Mouse (Mus musculus): Measurements from ENCODE around the gene Nyap1. TPM values are rescaled to one million over a fixed set of nuclear protein-coding genes. Genes with fewer than 3 reads are reported as not detected.
A peak's percentile ranks its signal among the peaks of the same experiment; 100 is the strongest.
"Not testable (repeated sequence)": the region's sequence is repeated elsewhere in the genome, so short reads cannot be mapped to it uniquely, and the experiment has no call there.

Nyap1 gene
- total RNA-seq, 2 experiments from 2014 or later: 100 to 105 TPM

- DNase-seq (ENCODE audit: low spot score in 2 of 2): no peak
Observed at GRCm38 (mm10) chr5:137770709-137771108, 29.3 kb upstream of the Nyap1 start.

- no peak for DNase-seq (ENCODE audit: low spot score in 2 of 2)
Observed at GRCm38 (mm10) chr5:137768475-137768874, 27.1 kb upstream of the Nyap1 start.

GRCm38 (mm10) chr5:137766270-137766669, 24.9 kb upstream of the Nyap1 start:
- DNase-seq (ENCODE audit: low spot score in 2 of 2): no peak

- no peak for DNase-seq (ENCODE audit: low spot score in 2 of 2)
Observed at GRCm38 (mm10) chr5:137764609-137765340, 23.4 kb upstream of the Nyap1 start.

- DNase-seq (ENCODE audit: low spot score in 2 of 2): peak; percentile 90 to 92
Observed at GRCm38 (mm10) chr5:137759971-137760412, 18.6 kb upstream of the Nyap1 start.

- no peak for DNase-seq (ENCODE audit: low spot score in 2 of 2)
Observed at GRCm38 (mm10) chr5:137758921-137759534, 17.6 kb upstream of the Nyap1 start.

- DNase-seq (ENCODE audit: low spot score in 2 of 2): peak; percentile 82 to 90
Observed at GRCm38 (mm10) chr5:137757887-137758286, 16.5 kb upstream of the Nyap1 start.

- DNase-seq (ENCODE audit: low spot score in 2 of 2): peak; percentile 92 to 94
Observed at GRCm38 (mm10) chr5:137756882-137757661, 15.7 kb upstream of the Nyap1 start.

- no peak for DNase-seq (ENCODE audit: low spot score in 2 of 2)
Observed at GRCm38 (mm10) chr5:137756106-137756505, 14.7 kb upstream of the Nyap1 start.

- DNase-seq (ENCODE audit: low spot score in 2 of 2): no peak
Observed at GRCm38 (mm10) chr5:137755425-137755824, 14.0 kb upstream of the Nyap1 start.

- DNase-seq (ENCODE audit: low spot score in 2 of 2): no peak
Observed at GRCm38 (mm10) chr5:137753111-137753832, 11.9 kb upstream of the Nyap1 start.

GRCm38 (mm10) chr5:137751988-137752387, 10.6 kb upstream of the Nyap1 start:
- DNase-seq (ENCODE audit: low spot score in 2 of 2): no peak

- no peak for DNase-seq (ENCODE audit: low spot score in 2 of 2)
Observed at GRCm38 (mm10) chr5:137751221-137751887, 9.9 kb upstream of the Nyap1 start.

- not testable (repeated sequence) for DNase-seq (ENCODE audit: low spot score in 2 of 2)
Observed at GRCm38 (mm10) chr5:137750212-137750611, 8.8 kb upstream of the Nyap1 start.

- no peak for DNase-seq (ENCODE audit: low spot score in 2 of 2)
Observed at GRCm38 (mm10) chr5:137749196-137749836, 7.9 kb upstream of the Nyap1 start.

- DNase-seq (ENCODE audit: low spot score in 2 of 2): no peak
Observed at GRCm38 (mm10) chr5:137748130-137748770, 6.8 kb upstream of the Nyap1 start.

- DNase-seq (ENCODE audit: low spot score in 2 of 2): peak in 1 of 2 experiments; percentile 69
Observed at GRCm38 (mm10) chr5:137747326-137747961, 6.0 kb upstream of the Nyap1 start.

- no peak for DNase-seq (ENCODE audit: low spot score in 2 of 2)
Observed at GRCm38 (mm10) chr5:137746851-137747325, 5.5 kb upstream of the Nyap1 start.

GRCm38 (mm10) chr5:137746282-137746850, 5.0 kb upstream of the Nyap1 start:
- peak in 1 of 2 experiments; percentile 66 for DNase-seq (ENCODE audit: low spot score in 2 of 2)

All from layer of hippocampus, postnatal 10 days (tissue).